Mouse (Mus musculus): ENCODE results near the gene Ifnar1. TPM values are rescaled to one million over a fixed set of nuclear protein-coding genes. Genes with fewer than 3 reads are reported as not detected.
A peak's percentile ranks its signal among the peaks of the same experiment; 100 is the strongest.

The Ifnar1 gene
- polyA plus RNA-seq, 1 experiment = 19.6 TPM

- H3K4me3 ChIP-seq (ENCODE audit: insufficient read depth, low read depth, low read length) = no peak overlapping the region
- H3K27ac ChIP-seq (replicated peaks; ENCODE audit: low read depth, low read length) = no peak overlapping the region
- H3K4me1 ChIP-seq (ENCODE audit: control insufficient read depth, insufficient read depth, insufficient read length, low read length) = peaks cover 5% of the 10 kb centered on the region
These were observed 48.3 kb downstream of the Ifnar1 start for GRCm38 (mm10) chr16:91533097-91534001.

- H3K4me1 ChIP-seq (ENCODE audit: control insufficient read depth, insufficient read depth, insufficient read length, low read length) = peaks cover 10% of the 10 kb centered on the region
- H3K4me3 ChIP-seq (ENCODE audit: insufficient read depth, low read depth, low read length) = no peak overlapping the region
- H3K27ac ChIP-seq (replicated peaks; ENCODE audit: low read depth, low read length) = no peak overlapping the region
These were observed 49.4 kb downstream of the Ifnar1 start for GRCm38 (mm10) chr16:91534477-91534876.

- H3K27ac ChIP-seq (replicated peaks; ENCODE audit: low read depth, low read length) = no peak overlapping the region
- H3K4me1 ChIP-seq (ENCODE audit: control insufficient read depth, insufficient read depth, insufficient read length, low read length) = peaks cover 10% of the 10 kb centered on the region
- no peak overlapping the region for H3K4me3 ChIP-seq (ENCODE audit: insufficient read depth, low read depth, low read length)
These were observed 49.9 kb downstream of the Ifnar1 start for GRCm38 (mm10) chr16:91534888-91535287.

GRCm38 (mm10) chr16:91536372-91536771 is 51.3 kb downstream of the Ifnar1 start:
- peaks cover 10% of the 10 kb centered on the region for H3K4me1 ChIP-seq (ENCODE audit: control insufficient read depth, insufficient read depth, insufficient read length, low read length)
- H3K4me3 ChIP-seq (ENCODE audit: insufficient read depth, low read depth, low read length) = no peak overlapping the region
- H3K27ac ChIP-seq (replicated peaks; ENCODE audit: low read depth, low read length) = no peak overlapping the region

GRCm38 (mm10) chr16:91537065-91537464 is 52.0 kb downstream of the Ifnar1 start:
- H3K4me1 ChIP-seq (ENCODE audit: control insufficient read depth, insufficient read depth, insufficient read length, low read length) = peaks cover 10% of the 10 kb centered on the region
- H3K27ac ChIP-seq (replicated peaks; ENCODE audit: low read depth, low read length) = no peak overlapping the region
- no peak overlapping the region for H3K4me3 ChIP-seq (ENCODE audit: insufficient read depth, low read depth, low read length)

GRCm38 (mm10) chr16:91538051-91538450 is 53.0 kb downstream of the Ifnar1 start:
- peaks cover 10% of the 10 kb centered on the region for H3K4me1 ChIP-seq (ENCODE audit: control insufficient read depth, insufficient read depth, insufficient read length, low read length)
- peak overlapping the region; percentile 90 for H3K27ac ChIP-seq (replicated peaks; ENCODE audit: low read depth, low read length)
- no peak overlapping the region for H3K4me3 ChIP-seq (ENCODE audit: insufficient read depth, low read depth, low read length)

- peak overlapping the region; percentile 71 for H3K27ac ChIP-seq (replicated peaks; ENCODE audit: low read depth, low read length)
- no peak overlapping the region for H3K4me3 ChIP-seq (ENCODE audit: insufficient read depth, low read depth, low read length)
- peaks cover 10% of the 10 kb centered on the region for H3K4me1 ChIP-seq (ENCODE audit: control insufficient read depth, insufficient read depth, insufficient read length, low read length)
These were observed 53.5 kb downstream of the Ifnar1 start for GRCm38 (mm10) chr16:91538513-91538912.

GRCm38 (mm10) chr16:91541573-91542081 is 56.6 kb downstream of the Ifnar1 start:
- Histone ChIP-seq H3K4me3 (ENCODE audit: insufficient read depth, low read depth, low read length) (no peak overlapping the region), H3K27ac (replicated peaks; ENCODE audit: low read depth, low read length) (no peak overlapping the region), H3K4me1 (ENCODE audit: control insufficient read depth, insufficient read depth, insufficient read length, low read length) (peaks cover 16% of the 10 kb centered on the region)

- peaks cover 10% of the 10 kb centered on the region for H3K4me1 ChIP-seq (ENCODE audit: control insufficient read depth, insufficient read depth, insufficient read length, low read length)
- H3K27ac ChIP-seq (replicated peaks; ENCODE audit: low read depth, low read length) = no peak overlapping the region
These were observed 58.6 kb downstream of the Ifnar1 start for GRCm38 (mm10) chr16:91543619-91544018.

GRCm38 (mm10) chr16:91545597-91546281 is 60.7 kb downstream of the Ifnar1 start:
- Histone ChIP-seq H3K4me1 (ENCODE audit: control insufficient read depth, insufficient read depth, insufficient read length, low read length) (peaks cover 13% of the 10 kb centered on the region), H3K4me3 (ENCODE audit: insufficient read depth, low read depth, low read length) (0 out of 2 replicates have a peak overlapping the region, but pooled peaks have one; percentile 57), H3K27ac (replicated peaks; ENCODE audit: low read depth, low read length) (peak overlapping the region; percentile 60)

More at GRCm38 (mm10) chr16:91543619-91544018, 58.6 kb downstream of the Ifnar1 start:
- H3K4me3 ChIP-seq (ENCODE audit: insufficient read depth, low read depth, low read length) = no peak overlapping the region

GRCm38 (mm10) chr16:91546391-91546835 is 61.4 kb downstream of the Ifnar1 start:
- H3K4me1 ChIP-seq (ENCODE audit: control insufficient read depth, insufficient read depth, insufficient read length, low read length) = peaks cover 16% of the 10 kb centered on the region

GRCm38 (mm10) chr16:91546836-91547741 is 62.1 kb downstream of the Ifnar1 start, which contains the start of gene Ifngr2:
TSS of gene Ifngr2 (plus strand) at chr16:91547072.
- Histone ChIP-seq H3K4me1 (ENCODE audit: control insufficient read depth, insufficient read depth, insufficient read length, low read length) (peaks cover 20% of the 10 kb centered on the region), H3K27ac (replicated peaks; ENCODE audit: low read depth, low read length) (peak within 1 kb of the TSS; percentile 85), H3K4me3 (ENCODE audit: insufficient read depth, low read depth, low read length) (peak within 1 kb of the TSS; percentile 100)

More at GRCm38 (mm10) chr16:91546391-91546835, 61.4 kb downstream of the Ifnar1 start:
- Histone ChIP-seq H3K27ac (replicated peaks; ENCODE audit: low read depth, low read length) (peak overlapping the region; percentile 60), H3K4me3 (ENCODE audit: insufficient read depth, low read depth, low read length) (peak overlapping the region; percentile 57)

GRCm38 (mm10) chr16:91547974-91548373 is 62.9 kb downstream of the Ifnar1 start:
- Histone ChIP-seq H3K4me1 (ENCODE audit: control insufficient read depth, insufficient read depth, insufficient read length, low read length) (peaks cover 20% of the 10 kb centered on the region), H3K4me3 (ENCODE audit: insufficient read depth, low read depth, low read length) (peak overlapping the region; percentile 100)

GRCm38 (mm10) chr16:91548586-91548985 is 63.5 kb downstream of the Ifnar1 start:
- Histone ChIP-seq H3K27ac (replicated peaks; ENCODE audit: low read depth, low read length) (no peak overlapping the region), H3K4me1 (ENCODE audit: control insufficient read depth, insufficient read depth, insufficient read length, low read length) (peaks cover 20% of the 10 kb centered on the region), H3K4me3 (ENCODE audit: insufficient read depth, low read depth, low read length) (peak overlapping the region; percentile 39)

More at GRCm38 (mm10) chr16:91547974-91548373, 62.9 kb downstream of the Ifnar1 start:
- H3K27ac ChIP-seq (replicated peaks; ENCODE audit: low read depth, low read length) = peak overlapping the region; percentile 85

All from brown adipose tissue, adult 24 weeks (tissue).